Mouse (Mus musculus) layer of hippocampus, postnatal 25 days (tissue): ENCODE results near the gene Stard13. TPM values are rescaled to one million over a fixed set of nuclear protein-coding genes. Genes with fewer than 3 reads are reported as not detected.

Experiments
- DNase-seq, 2 experiments: peaks; one replicate each; pipeline ENCODE4 v3.0.0; 2022; ENCODE audit warnings: mixed read lengths in 2 of 2, low spot score in 1 of 2; ENCODE audit errors: extremely low spot score in 1 of 2
- total RNA-seq, 2 experiments: library from RNA; stranded (reverse); gene quantifications; 2 replicates each; pipeline ENCODE4 v1.2.3; 2021

The Stard13 gene
- total RNA-seq, 2 experiments from 2014 or later: 17.6 to 20.6 TPM

DNA sequence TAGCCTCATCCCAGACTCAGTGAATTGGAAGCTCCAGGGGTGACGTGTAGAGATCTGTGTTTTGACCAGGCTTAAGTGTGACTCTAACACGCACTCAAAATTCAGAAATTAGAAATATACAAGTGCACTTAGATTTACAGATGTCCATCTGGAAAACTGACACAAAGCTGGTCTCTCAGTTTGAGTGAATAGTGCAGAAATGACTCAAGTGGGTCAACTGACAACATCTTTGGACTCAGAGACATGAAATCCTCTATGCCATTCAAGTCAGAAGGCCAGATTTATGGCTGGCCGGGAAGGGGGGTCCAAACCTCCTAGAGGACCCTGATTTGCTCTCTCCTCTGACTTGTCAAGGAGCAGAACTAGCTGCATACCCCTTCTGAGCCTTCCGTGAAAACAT, 85.6 kb downstream of the Stard13 start:
- no peak for DNase-seq

GRCm38 (mm10) chr5:151145807-151146206, 87.8 kb downstream of the Stard13 start:
- no peak for DNase-seq

GRCm38 (mm10) chr5:151143955-151144354, 89.7 kb downstream of the Stard13 start:
- no peak for DNase-seq

- DNase-seq: no peak
These were observed 90.7 kb downstream of the Stard13 start for GRCm38 (mm10) chr5:151142671-151143601.

DNA sequence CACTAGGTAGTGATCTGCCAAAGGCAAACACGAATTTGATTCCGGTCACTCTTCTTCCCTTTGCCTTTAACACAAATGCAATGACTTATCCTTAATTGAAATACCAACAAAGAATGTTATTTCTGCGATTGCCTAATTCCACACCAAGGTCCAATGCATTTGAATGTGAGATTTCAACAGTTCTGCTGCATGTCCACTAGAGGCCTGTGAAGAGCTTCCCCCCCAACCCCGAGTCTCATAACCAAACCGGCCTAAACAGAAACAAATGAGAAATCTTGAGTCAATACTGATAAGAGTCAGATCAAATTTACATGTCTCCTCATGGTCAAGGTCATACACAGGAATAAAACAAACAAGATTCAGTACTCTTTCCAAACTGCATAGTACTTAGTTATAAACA, 91.4 kb downstream of the Stard13 start:
- no peak for DNase-seq

DNA sequence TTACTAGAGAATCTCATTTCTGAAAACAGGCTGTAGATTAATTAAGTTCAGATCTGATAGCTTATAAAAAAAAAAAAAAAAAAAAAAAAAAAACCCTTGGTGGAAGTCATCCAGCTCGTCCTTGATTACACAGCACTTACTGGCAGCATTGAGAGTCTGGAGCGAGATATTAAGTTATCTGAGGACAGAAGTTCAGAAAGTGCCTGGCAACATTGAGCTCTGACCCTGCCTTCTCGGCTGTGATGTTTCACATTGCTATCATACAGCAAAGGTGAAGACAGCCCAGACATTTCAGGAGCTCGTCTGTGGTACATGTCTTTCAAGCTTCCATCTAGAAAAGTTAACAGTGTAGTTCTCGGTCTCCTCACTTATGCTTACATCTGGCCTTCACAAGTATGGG, 95.7 kb downstream of the Stard13 start:
- no peak for DNase-seq

DNA sequence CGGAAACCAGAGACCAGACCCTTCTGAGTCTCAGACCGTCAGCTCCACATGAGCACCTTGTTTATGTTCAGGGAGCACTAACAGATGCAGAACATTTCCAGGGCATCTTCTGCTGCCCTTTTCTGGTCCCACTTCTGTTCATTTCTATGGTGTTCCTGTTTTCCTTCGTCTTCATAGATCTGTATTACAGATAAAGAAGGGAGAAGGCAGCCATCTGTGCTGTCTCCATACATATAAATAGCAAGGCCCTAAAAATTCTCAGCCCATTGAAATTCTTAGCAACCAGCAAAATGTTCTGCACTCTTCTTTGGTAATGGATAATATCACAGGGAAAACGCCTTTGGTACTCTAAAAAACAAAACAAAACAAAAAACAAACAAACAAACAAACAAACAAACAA, 96.3 kb downstream of the Stard13 start:
- DNase-seq: no peak

GRCm38 (mm10) chr5:151135965-151136364, 97.7 kb downstream of the Stard13 start:
- no peak for DNase-seq

DNA sequence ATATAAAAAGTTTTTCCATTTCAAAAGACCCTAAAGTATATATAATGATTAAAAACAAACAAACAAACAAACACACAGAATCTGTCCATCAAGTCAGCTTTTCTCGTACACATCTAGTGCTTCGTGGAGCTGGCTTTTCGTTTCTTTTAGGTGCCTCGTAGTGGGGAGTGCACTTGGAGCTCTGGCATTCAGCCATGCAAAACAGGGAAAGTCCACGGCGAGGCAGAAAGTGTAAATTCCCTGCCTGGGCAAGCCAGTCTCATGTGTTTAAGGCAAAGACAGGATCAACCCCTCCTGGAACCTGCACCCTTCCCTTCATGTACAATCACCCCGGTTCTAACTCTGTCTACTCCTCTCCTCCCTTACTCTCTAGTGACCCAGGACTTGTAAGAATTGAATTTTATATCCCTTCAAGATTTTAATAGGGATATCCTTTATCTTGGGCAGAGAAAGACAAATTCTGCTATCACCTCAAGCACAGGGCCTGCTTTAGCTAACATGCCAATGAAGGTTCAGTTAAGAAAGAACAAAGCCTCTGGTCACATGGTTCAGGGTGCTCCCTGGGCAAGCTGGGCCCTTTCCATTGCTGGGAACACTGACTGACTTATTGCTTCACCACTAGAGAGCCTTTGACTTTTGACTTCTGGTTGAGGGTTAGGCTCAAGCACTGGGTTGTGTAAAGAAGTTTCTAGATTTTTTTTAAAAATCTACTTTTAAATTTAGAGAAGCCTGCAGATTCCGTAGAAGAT, 98.4 kb downstream of the Stard13 start:
- DNase-seq: no peak

DNA sequence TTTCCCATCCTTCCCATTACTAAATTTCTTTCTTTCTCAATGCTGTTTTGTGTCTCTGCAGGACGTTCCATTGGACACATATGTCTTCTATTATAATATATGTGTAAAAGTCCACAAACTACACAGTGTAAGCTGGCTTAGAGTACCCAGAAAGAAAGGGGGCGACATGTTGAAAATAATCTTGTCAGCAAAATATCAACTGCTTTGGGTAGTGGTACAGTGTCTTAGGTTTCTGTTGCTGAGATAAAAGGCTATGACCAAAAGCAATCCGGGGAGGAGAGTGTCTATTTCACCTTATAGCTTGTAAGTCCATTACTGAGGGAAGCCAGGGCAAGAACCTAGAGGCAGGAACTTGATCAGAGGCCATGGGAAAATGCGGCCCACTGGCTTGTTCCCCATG, 99.4 kb downstream of the Stard13 start:
- no peak for DNase-seq

- no peak for DNase-seq
These were observed 99.9 kb downstream of the Stard13 start for GRCm38 (mm10) chr5:151133744-151134143.

GRCm38 (mm10) chr5:151129762-151130161, 103.9 kb downstream of the Stard13 start:
- no peak for DNase-seq

DNA sequence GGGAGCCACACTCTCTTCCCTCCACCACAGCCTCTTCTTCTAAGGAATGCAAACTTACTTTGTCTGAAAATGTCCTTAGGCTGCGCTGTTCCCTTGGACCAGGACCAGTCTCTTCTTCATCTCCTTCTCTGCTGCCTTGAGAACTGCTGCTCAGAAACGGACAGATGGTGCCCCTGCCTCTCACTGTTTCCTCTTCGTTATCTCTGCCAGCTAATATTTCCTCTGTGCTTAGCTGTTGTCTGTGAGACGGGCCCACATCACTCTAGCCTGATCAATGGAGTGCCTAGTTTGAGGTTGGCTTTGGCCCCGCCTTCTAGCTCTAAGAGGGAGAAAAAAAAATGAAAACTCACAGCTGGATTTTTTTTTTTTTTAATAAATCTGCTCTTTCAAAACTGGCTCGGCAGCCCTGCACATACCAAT, 106.3 kb downstream of the Stard13 start:
- no peak for DNase-seq

GRCm38 (mm10) chr5:151126608-151127005, 107.0 kb downstream of the Stard13 start:
- DNase-seq: no peak

DNA sequence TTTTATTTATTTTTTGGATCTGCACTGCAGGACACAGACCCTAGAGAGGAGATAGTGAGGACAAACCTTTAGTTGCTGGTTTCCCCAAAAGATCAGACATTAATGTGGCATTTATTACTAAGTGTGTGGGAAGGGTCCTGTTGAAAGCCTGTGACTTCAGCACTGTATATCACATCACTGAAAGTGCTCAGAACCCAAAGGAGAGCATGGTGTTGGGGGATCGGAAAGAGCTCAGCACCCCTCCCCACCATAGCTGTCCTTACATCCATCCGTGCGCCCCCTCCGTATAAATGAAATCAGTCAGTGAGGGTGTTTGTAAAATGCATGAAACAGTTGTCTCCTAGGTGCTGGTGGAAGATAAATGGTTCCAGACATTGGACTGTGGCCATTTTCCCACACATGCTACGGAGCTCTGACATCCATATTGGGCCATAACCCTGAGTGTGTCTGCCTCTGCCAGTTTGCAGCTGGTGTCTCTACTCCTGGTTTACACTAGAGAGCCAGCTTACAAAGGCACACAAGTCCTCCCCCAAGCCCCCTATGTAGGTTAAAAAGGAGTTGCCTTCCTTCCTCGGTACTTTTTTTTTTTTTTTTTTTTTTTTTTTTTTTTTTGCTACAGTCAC, 107.5 kb downstream of the Stard13 start:
- no peak for DNase-seq

- no peak for DNase-seq
These were observed 115.8 kb downstream of the Stard13 start for GRCm38 (mm10) chr5:151117846-151118245.

DNA sequence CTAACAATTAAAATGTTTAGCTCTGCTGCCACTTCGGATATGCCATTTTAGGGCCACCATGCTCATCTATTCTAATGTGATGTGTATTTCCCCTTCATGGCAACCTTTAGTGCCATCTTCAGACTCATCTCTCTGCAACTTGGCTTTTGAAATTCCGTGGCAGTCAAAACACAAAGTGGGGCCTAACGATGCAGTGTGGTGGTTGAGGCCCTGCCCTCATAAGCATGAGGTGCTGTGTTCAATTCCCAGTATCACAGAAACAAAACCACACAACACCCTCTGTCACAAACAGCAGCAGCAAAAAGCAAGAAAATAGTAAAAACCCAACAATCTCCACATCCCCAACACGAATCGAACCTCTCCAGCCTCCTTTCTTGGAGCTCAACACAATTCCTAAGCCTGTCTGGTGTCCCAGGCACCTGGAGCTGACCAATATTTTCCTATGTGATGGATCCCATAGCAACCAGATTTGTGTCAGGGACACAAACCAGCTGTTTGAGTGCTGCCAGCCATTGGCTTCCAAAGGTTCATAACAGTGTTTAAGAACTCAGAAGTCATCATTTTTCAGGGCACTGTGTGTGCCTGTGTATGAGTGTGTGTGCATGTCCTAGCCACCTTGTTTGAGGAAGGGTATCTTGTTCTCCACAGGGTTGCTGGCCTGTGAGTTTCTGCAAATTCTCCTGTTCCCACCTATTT, 117.3 kb downstream of the Stard13 start:
- DNase-seq: no peak

- no peak for DNase-seq
These were observed 120.9 kb downstream of the Stard13 start for GRCm38 (mm10) chr5:151112743-151113142.

DNA sequence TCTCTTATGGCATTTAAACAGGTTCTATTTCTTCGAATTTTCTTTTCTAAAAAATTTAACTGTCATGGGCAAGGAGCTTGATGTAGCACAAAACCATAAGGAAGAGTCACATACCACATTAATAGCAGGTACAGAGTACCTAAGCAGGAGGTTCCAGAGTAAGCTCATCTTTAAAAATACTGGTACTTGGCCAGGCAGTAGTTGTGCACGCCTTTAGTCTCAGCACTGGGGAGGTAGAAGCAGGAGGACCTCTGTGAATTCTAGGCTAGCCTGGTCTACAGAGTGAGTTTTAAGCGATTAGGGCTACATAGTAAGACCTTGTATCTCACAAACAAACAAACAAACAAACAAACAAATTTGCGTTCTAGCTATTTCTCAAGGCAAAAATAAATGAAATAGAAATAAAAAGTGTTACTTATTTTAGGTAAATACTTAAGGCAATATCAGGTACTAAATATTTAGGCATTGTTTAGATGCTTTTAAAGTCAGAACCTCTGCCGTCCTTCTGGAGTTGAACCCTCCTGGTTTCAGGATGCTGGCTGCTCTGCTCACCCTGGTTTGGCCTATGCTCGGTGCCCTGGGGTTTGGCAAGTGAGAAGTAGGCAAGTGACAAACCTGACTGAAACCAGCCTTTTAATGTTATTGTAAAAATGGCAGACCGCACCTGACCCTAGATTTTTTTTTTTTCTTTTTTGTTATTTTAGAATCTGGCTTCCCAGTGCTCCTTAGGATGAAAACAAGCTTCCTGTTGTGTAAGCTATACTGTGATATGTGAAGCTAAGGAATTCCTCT, 122.4 kb downstream of the Stard13 start:
- no peak for DNase-seq

DNA sequence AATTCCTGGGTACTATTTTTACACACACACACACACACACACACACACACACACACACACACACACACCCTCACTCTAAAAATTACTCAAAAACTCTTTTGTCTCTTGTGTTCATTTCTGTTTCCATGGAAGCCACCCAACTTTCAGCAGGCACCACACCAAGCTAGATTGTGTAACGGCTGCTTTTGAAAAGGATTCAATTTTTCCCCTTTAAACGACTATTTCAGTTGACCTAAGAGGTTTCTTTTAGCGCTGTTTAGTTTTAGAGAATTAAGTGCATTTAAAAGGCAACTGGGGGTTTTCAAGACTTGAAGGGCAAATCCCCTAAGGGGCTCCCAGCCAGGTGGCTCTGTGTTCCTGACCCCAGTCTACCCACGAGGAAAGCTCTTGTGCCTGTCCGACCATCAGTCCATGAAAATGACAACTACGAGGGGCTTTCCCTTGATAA, 123.2 kb downstream of the Stard13 start:
- no peak for DNase-seq
